Mouse (Mus musculus) heart, postnatal 0 days (tissue): ENCODE data around the gene Olfr355. TPM values are rescaled to one million over a fixed set of nuclear protein-coding genes. Genes with fewer than 3 reads are reported as not detected.

Source experiments
- ATAC-seq: fragments of 200-750 bp; cut with Nextera tagmentation; 2 replicates; pipeline ENCODE4 v1.8.0; 2017; ENCODE audit warnings: low read depth, moderate number of reproducible peaks, moderate library complexity; ENCODE audit not compliant: insufficient read depth
- DNase-seq: peaks from one replicate; pipeline ENCODE4 v3.0.0-alpha.2; 2016; ENCODE audit warnings: low spot score
- H3K27ac ChIP-seq: fragments of 300-500 bp; sonication (generic); 2 replicates; pipeline ENCODE4 v1.5.1; 2014; ENCODE audit warnings: low read depth, mild to moderate bottlenecking
- H3K27me3 ChIP-seq: fragments of 300-500 bp; sonication (generic); 2 replicates; pipeline ENCODE4 v1.6.1; 2014; ENCODE audit warnings: low read length, mixed read lengths; ENCODE audit not compliant: control insufficient read depth, insufficient read depth
- H3K36me3 ChIP-seq: fragments of 300-500 bp; sonication (generic); replicated peaks from 2 replicates; pipeline ENCODE4 v1.6.1; 2014; ENCODE audit warnings: low read length, mixed read lengths; ENCODE audit not compliant: control insufficient read depth, insufficient read depth
- H3K4me1 ChIP-seq: fragments of 300-500 bp; sonication (generic); 2 replicates; pipeline ENCODE4 v1.6.1; 2014; ENCODE audit warnings: antibody characterized with exemption; ENCODE audit not compliant: control insufficient read depth, insufficient read depth
- H3K4me2 ChIP-seq: fragments of 300-500 bp; sonication (generic); 2 replicates; pipeline ENCODE4 v1.6.1; 2014; ENCODE audit warnings: low read depth, mild to moderate bottlenecking, low read length, moderate library complexity
- H3K4me3 ChIP-seq: fragments of 300-500 bp; sonication (generic); 2 replicates; pipeline ENCODE4 v1.5.1; 2014; ENCODE audit warnings: low read depth, low read length
- H3K9ac ChIP-seq: fragments of 300-500 bp; sonication (generic); replicated peaks from 2 replicates; pipeline ENCODE4 v1.6.1; 2014; ENCODE audit warnings: low read depth, low read length, mixed read lengths
- H3K9me3 ChIP-seq: fragments of 300-500 bp; sonication (generic); replicated peaks from 2 replicates; pipeline ENCODE4 v1.6.1; 2016; ENCODE audit warnings: low read length; ENCODE audit not compliant: control insufficient read depth
- CTCF ChIP-seq: IDR thresholded peaks from 2 replicates; pipeline ENCODE4 v1.5.1; 2016; ENCODE audit warnings: antibody characterized with exemption, control low read depth, low read depth
- EP300 ChIP-seq: IDR thresholded peaks from 2 replicates; pipeline ENCODE4 v1.6.1; 2016; ENCODE audit warnings: antibody characterized with exemption, low read depth
- WGBS: fragments of 180-500 bp; shearing (Covaris S2); extraction: QIAGEN DNeasy Blood & Tissue Kit; methylation state at CpG from one replicate; pipeline ENCODE4 v1.1.7; 2014; 5-methylcytosine and 5-hydroxymethylcytosine counted together
- polyA plus RNA-seq: library from polyadenylated mRNA; unstranded; fragments of >200 nt; fragmentation: Nextera tagmentation; extraction: Ambion mirVana; gene quantifications from 2 replicates; pipeline ENCODE4 v1.2.1, GENCODE M21; 2015
- total RNA-seq: library from RNA; depleted of rRNA; stranded (reverse); fragments of >200 nt; gene quantifications from 2 replicates; pipeline ENCODE4 v1.2.3, GENCODE M21; 2014; ENCODE audit warnings: low replicate concordance; rRNA removed

Gene Olfr355
- total RNA-seq (not detected in 2 replicates), polyA plus RNA-seq (not detected in 2 replicates)

DNA sequence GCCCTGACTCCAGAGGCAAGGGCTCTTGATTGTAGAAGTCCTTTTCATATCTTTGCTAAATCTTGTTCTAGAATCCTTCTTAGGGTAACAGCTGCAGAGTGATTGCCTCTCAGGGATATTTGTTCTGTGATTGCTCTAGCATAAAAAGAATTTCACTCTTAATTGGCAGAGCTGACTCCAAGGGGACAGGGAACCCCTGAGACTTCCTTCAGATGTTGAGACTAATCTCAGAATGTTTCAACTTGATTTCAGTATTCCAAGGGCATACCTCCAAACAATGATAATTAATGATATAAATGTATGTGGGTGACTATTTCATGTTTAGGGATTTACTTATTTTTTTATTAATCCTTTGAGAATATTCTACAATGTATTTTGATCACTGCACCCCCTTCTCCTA lies at the start of gene Olfr355:
TSS of gene Olfr355 (minus strand) at position 101 of the 400 bp plus-strand sequence.
- Histone ChIP-seq H3K4me1 (no peaks in the 10 kb centered on the region), H3K27me3 (no peaks in the 10 kb centered on the region), H3K36me3 (no peaks in the 10 kb centered on the region), H3K4me3 (no peak within 1 kb of the TSS), H3K9me3 (no peaks in the 10 kb centered on the region), H3K4me2 (no peak within 1 kb of the TSS), H3K9ac (no peak within 1 kb of the TSS), H3K27ac (no peak within 1 kb of the TSS)
- ATAC-seq, result no peak
- no peak for DNase-seq
- TF ChIP-seq EP300 (no peak), CTCF (no peak)

DNA sequence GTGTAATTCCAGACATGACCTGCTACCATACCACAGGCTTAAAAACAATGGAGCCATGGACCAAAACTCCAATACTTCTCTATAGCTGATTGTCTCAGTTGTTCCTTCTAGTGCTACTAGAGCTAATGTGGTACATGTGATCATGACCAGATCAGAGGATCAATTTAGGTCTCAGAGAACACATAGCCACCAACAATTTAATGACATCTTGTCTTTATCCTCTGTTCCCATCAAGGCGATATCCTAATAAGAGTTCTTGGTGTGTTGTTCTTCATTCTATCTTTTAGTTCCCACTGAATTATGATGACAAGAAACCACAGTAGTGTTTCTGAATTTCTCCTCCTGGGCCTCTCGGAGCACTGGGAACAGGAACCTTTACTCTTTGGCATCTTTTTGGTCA lies 8.1 kb upstream of the Olfr355 start, which contains the start of gene Olfr356:
TSS of gene Olfr356 (plus strand) at position 301 of the 400 bp plus-strand sequence.
- Histone ChIP-seq H3K36me3 (no peaks in the 10 kb centered on the region), H3K9me3 (0 out of 2 replicates have a peak, but pooled peaks cover 7% of the 10 kb centered on the region), H3K27ac (no peak within 1 kb of the TSS), H3K4me1 (no peaks in the 10 kb centered on the region), H3K27me3 (no peaks in the 10 kb centered on the region), H3K4me3 (no peak within 1 kb of the TSS), H3K9ac (no peak within 1 kb of the TSS), H3K4me2 (no peak within 1 kb of the TSS)
- TF ChIP-seq CTCF (no peak), EP300 (no peak)
- DNase-seq, result no peak
- 71% methylated on average over 2 of the region's 2 CpGs for WGBS
- no peak for ATAC-seq

DNA sequence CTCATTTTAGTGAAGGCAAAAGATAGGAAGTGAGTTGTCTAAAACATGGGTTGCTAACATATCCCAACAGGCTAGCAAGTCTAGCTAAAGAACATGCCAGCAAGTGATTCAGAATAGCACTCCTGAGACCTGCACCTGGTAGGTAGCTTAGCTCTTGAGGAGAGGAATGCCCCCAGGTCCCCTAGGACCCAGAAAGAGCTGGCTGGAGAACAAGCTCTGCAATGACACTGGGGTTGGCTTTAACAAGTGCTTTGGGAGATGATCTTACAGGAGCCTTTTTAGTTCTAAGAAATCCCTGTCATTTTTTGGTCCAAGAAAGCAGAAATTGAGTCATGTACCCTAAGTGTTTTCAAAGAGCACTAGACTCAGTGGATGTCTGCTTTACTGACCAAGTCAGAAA lies 23.3 kb downstream of the Olfr355 start, which contains the start of gene Olfr354:
TSS of gene Olfr354 (plus strand) at position 301 of the 400 bp plus-strand sequence.
- no peak for TF ChIP-seq EP300
- no peak for TF ChIP-seq CTCF
- Histone ChIP-seq H3K4me1 (no peaks in the 10 kb centered on the region), H3K9me3 (peaks cover 5% of the 10 kb centered on the region; the same call in 1 of the 2 replicates), H3K27me3 (no peaks in the 10 kb centered on the region), H3K9ac (no peak within 1 kb of the TSS), H3K4me2 (no peak within 1 kb of the TSS), H3K36me3 (no peaks in the 10 kb centered on the region), H3K27ac (no peak within 1 kb of the TSS), H3K4me3 (no peak within 1 kb of the TSS)
- DNase-seq (no peak), ATAC-seq (no peak)

DNA sequence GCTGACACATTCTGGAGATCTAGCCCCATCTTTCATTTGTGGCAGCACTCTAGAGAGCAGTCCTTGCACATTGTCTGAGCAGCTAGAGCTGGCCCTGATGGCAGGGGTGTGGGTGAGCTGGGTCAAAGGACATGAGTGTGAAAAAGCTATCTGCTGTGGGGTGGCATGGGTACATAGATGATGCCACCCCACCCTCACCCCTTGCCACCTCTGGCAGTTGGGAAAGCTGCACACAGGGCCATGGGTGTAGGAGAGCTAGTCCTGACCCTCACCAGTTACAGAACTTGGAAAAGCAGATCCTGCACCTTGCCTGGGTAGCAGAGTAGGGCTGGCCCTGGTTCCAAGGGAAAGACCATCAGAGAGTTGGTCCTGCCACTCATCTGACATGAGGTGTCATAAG lies 31.6 kb downstream of the Olfr355 start:
- Histone ChIP-seq H3K4me2 (no peak overlapping the region), H3K4me3 (no peak overlapping the region), H3K27me3 (no peaks in the 10 kb centered on the region), H3K9me3 (0 out of 2 replicates have a peak, but pooled peaks cover 10% of the 10 kb centered on the region), H3K4me1 (no peaks in the 10 kb centered on the region), H3K36me3 (no peaks in the 10 kb centered on the region), H3K9ac (no peak overlapping the region), H3K27ac (no peak overlapping the region)
- no peak for TF ChIP-seq CTCF
- TF ChIP-seq EP300, result no peak
- DNase-seq (no peak), ATAC-seq (no peak)

DNA sequence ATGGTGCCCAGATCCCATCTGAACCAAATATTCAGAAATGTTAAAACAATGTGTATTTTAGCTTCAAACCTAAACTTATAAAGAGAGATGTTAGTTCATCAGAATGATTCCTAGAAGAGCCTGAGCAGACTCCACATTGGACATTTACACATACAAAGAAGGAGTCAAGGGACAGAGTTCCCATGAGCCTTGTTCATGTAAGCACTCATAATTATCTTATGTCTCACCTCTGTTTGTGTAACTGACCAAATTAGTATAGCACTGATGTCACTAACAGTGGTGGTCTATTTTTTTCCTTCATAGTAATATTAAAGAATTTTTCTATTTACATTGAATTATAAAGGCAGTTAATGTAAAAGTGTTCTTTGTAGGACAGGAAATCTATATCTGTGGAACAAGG lies 35.9 kb downstream of the Olfr355 start, which contains the start of gene Olfr353:
TSS of gene Olfr353 (minus strand) at position 101 of the 400 bp plus-strand sequence.
- no peaks in the 10 kb centered on the region for H3K4me1 ChIP-seq
- no peak within 1 kb of the TSS for H3K4me3 ChIP-seq
- H3K27me3 ChIP-seq, result no peaks in the 10 kb centered on the region
- H3K36me3 ChIP-seq, result no peaks in the 10 kb centered on the region
- no peak within 1 kb of the TSS for H3K4me2 ChIP-seq
- H3K27ac ChIP-seq, result no peak within 1 kb of the TSS
- ATAC-seq, result no peak
- TF ChIP-seq CTCF, result no peak
- TF ChIP-seq EP300, result no peak
- H3K9ac ChIP-seq, result no peak within 1 kb of the TSS
- no peaks in the 10 kb centered on the region; the same call in 1 of the 2 replicates for H3K9me3 ChIP-seq
- DNase-seq, result no peak

Other genes with a start within 250 kb of the Olfr355 start
- gene Olfr346, start 243.1 kb downstream of the Olfr355 start, total RNA-seq, result not detected in 2 replicates
- not detected in 2 replicates for gene Olfr346, start 243.1 kb downstream of the Olfr355 start, polyA plus RNA-seq
- not detected in 2 replicates for gene Olfr347, start 197.0 kb downstream of the Olfr355 start, total RNA-seq
- not detected in 2 replicates for gene Olfr347, start 197.0 kb downstream of the Olfr355 start, polyA plus RNA-seq
- gene Olfr348, start 144.6 kb downstream of the Olfr355 start, total RNA-seq, result not detected in 2 replicates
- gene Olfr348, start 144.6 kb downstream of the Olfr355 start, polyA plus RNA-seq, result not detected in 2 replicates
- not detected in 2 replicates for gene Olfr50, start 138.4 kb downstream of the Olfr355 start, total RNA-seq
- gene Olfr50, start 138.4 kb downstream of the Olfr355 start, polyA plus RNA-seq, result not detected in 2 replicates
- gene Olfr3, start 111.9 kb downstream of the Olfr355 start, total RNA-seq, result not detected in 2 replicates
- gene Olfr3, start 111.9 kb downstream of the Olfr355 start, polyA plus RNA-seq, result not detected in 2 replicates
- gene Olfr350, start 82.6 kb downstream of the Olfr355 start, total RNA-seq, result not detected in 2 replicates
- not detected in 2 replicates for gene Olfr350, start 82.6 kb downstream of the Olfr355 start, polyA plus RNA-seq
- not detected in 2 replicates for gene Olfr351, start 66.2 kb downstream of the Olfr355 start, total RNA-seq
- not detected in 2 replicates for gene Olfr351, start 66.2 kb downstream of the Olfr355 start, polyA plus RNA-seq
- gene Olfr352, start 60.4 kb downstream of the Olfr355 start, total RNA-seq, result not detected in 2 replicates
- not detected in 2 replicates for gene Olfr352, start 60.4 kb downstream of the Olfr355 start, polyA plus RNA-seq
- gene Olfr353, start 36.0 kb downstream of the Olfr355 start, total RNA-seq, result not detected in 2 replicates
- gene Olfr353, start 36.0 kb downstream of the Olfr355 start, polyA plus RNA-seq, result not detected in 2 replicates
- gene Olfr354, start 23.2 kb downstream of the Olfr355 start, total RNA-seq, result not detected in 2 replicates
- not detected in 2 replicates for gene Olfr354, start 23.2 kb downstream of the Olfr355 start, polyA plus RNA-seq
- gene Olfr356, start 8.2 kb upstream of the Olfr355 start, total RNA-seq, result not detected in 2 replicates
- not detected in 2 replicates for gene Olfr356, start 8.2 kb upstream of the Olfr355 start, polyA plus RNA-seq
- gene Olfr357, start 64.9 kb upstream of the Olfr355 start, total RNA-seq, result not detected in 2 replicates
- not detected in 2 replicates for gene Olfr357, start 64.9 kb upstream of the Olfr355 start, polyA plus RNA-seq
- not detected in 2 replicates for gene Olfr358, start 80.4 kb upstream of the Olfr355 start, total RNA-seq
- gene Olfr358, start 80.4 kb upstream of the Olfr355 start, polyA plus RNA-seq, result not detected in 2 replicates
- gene Olfr360, start 136.8 kb upstream of the Olfr355 start, total RNA-seq, result not detected in 2 replicates
- gene Olfr360, start 136.8 kb upstream of the Olfr355 start, polyA plus RNA-seq, result not detected in 2 replicates
- not detected in 2 replicates for gene Olfr361, start 160.4 kb upstream of the Olfr355 start, total RNA-seq
- gene Olfr361, start 160.4 kb upstream of the Olfr355 start, polyA plus RNA-seq, result not detected in 2 replicates
- not detected in 2 replicates for gene Olfr362, start 189.0 kb upstream of the Olfr355 start, total RNA-seq
- gene Olfr362, start 189.0 kb upstream of the Olfr355 start, polyA plus RNA-seq, result not detected in 2 replicates
- gene Olfr364-ps1, start 210.4 kb upstream of the Olfr355 start, total RNA-seq, result not detected in 2 replicates
- not detected in 2 replicates for gene Olfr364-ps1, start 210.4 kb upstream of the Olfr355 start, polyA plus RNA-seq